Mouse (Mus musculus): ENCODE data around the gene Gm16442. TPM values are rescaled to one million over a fixed set of nuclear protein-coding genes. Genes with fewer than 3 reads are reported as not detected.
"Not testable (repeated sequence)": the region's sequence is repeated elsewhere in the genome, so short reads cannot be mapped to it uniquely, and the experiment has no call there.

The Gm16442 gene
- total RNA-seq (2021): not detected
- long read RNA-seq, experiment 1: 0 reads
- long read RNA-seq, experiment 2: 0 reads

- intact Hi-C loops (cut with DNase I); DNase-seq: not testable (repeated sequence)
These were observed at the start of gene Gm16442 for GRCm38 (mm10) chr7:20122479-20122878. TSS of gene Gm16442 (minus strand) at chr7:20122579.

- DNase-seq; intact Hi-C loops (cut with DNase I): not testable (repeated sequence)
These were observed 45.9 kb upstream of the Gm16442 start, which contains the start of gene Vmn1r94 for GRCm38 (mm10) chr7:20168277-20168676. TSS of gene Vmn1r94 (minus strand) at chr7:20168377.

- DNase-seq; intact Hi-C loops (cut with DNase I): not testable (repeated sequence)
These were observed 16.6 kb upstream of the Gm16442 start, which contains the start of gene Vmn1r93 for GRCm38 (mm10) chr7:20138988-20139387. TSS of gene Vmn1r93 (minus strand) at chr7:20139088.

- DNase-seq; intact Hi-C loops (cut with DNase I): not testable (repeated sequence)
These were observed 23.0 kb downstream of the Gm16442 start, which contains the start of gene Vmn1r91 for GRCm38 (mm10) chr7:20099380-20099779. TSS of gene Vmn1r91 (plus strand) at chr7:20099680.

GRCm38 (mm10) chr7:20078118-20078517 lies 44.3 kb downstream of the Gm16442 start:
- DNase-seq; intact Hi-C loops (cut with DNase I): not testable (repeated sequence)

Other genes starting within 250 kb of the Gm16442 start
- not detected for gene Ceacam19, start 234.6 kb downstream of the Gm16442 start, total RNA-seq (2021)
- gene Pvr, start 201.4 kb downstream of the Gm16442 start, total RNA-seq (2021): 10 to 100 TPM; 20.0 to 25.6 TPM
- 1 to 10 TPM; 1.3 to 1.6 TPM for gene Igsf23, start 171.8 kb downstream of the Gm16442 start, total RNA-seq (2021)
- gene Ceacam20, start 157.2 kb downstream of the Gm16442 start, total RNA-seq (2021): not detected
- gene Nlrp9b, start 131.1 kb downstream of the Gm16442 start, total RNA-seq (2021): not detected
- not detected for gene Vmn1r91, start 22.9 kb downstream of the Gm16442 start, total RNA-seq (2021)
- not detected for gene Vmn1r93, start 16.5 kb upstream of the Gm16442 start, total RNA-seq (2021)
- not detected for gene Vmn1r94, start 45.8 kb upstream of the Gm16442 start, total RNA-seq (2021)
- not detected for gene Vmn1r95, start 71.1 kb upstream of the Gm16442 start, total RNA-seq (2021)
- gene Gm6164, start 83.0 kb upstream of the Gm16442 start, total RNA-seq (2021): not detected
- not detected for gene Gm4498, start 111.2 kb upstream of the Gm16442 start, total RNA-seq (2021)
- not detected for gene Gm5890, start 140.3 kb upstream of the Gm16442 start, total RNA-seq (2021)
- not detected for gene Gm4133, start 211.5 kb upstream of the Gm16442 start, total RNA-seq (2021)

Measured in heart, postnatal 14 days (tissue).